Mouse (Mus musculus): ENCODE data around the gene Tectb. TPM values are rescaled to one million over a fixed set of nuclear protein-coding genes. Genes with fewer than 3 reads are reported as not detected.

Gene Tectb
- polyA plus RNA-seq, 1 experiment from 2014 or later: not detected

DNA sequence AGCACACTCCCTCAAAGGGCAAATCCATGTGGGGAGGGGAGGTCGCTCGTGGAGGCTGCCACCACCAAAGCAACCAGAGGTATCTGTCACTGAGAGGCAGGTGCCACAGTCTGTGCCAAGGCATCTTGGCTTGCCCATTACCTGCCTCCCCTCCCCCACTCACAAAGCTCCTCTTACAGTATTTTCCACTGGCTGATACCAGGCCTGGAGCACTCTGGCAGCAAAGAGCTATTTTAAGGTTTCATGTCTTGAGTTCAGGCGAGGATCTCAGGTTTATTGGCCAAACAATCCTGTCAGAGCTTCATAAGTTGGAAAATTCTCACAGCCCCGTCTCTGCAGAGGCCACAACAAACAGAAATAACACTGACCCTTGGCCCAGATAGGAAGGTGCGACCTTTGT is 9.5 kb downstream of the Tectb start:
- ATAC-seq (ENCODE audit: insufficient number of reproducible peaks, low FRiP score): no peak
- H3K27ac ChIP-seq (ENCODE audit: poor library complexity, severe bottlenecking): no peak overlapping the region
- no peaks in the 10 kb centered on the region for H3K27me3 ChIP-seq (replicated peaks)
- no peak overlapping the region for H3K9ac ChIP-seq
- H3K4me3 ChIP-seq: no peak overlapping the region
- H3K4me2 ChIP-seq: no peak overlapping the region
- H3K9me3 ChIP-seq (replicated peaks): no peaks in the 10 kb centered on the region
- H3K4me1 ChIP-seq (replicated peaks): peaks cover 8% of the 10 kb centered on the region; the same call in 1 of the 2 replicates
- no peaks in the 10 kb centered on the region for H3K36me3 ChIP-seq
- WGBS: 64% methylated on average over 5 of the region's 5 CpGs

DNA sequence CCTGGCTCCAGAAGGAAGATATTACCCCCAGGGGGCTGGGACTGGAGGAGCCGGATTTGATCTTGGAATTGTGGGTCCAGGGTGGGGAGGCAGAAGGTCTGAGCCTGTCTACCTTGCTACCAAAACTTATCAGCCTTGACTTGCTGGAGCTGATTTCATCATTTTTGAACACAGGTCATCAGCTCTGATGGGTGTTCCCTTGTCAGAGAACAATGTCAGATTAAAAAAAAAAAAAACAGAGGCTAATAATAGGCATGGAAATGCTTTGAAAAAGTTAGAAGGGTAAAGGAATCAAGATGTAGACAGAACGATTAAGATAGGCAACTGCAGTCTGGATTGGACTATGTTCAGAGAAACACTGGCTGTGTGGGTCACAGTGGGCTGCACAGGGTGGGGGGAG is 11.1 kb downstream of the Tectb start:
- no peak overlapping the region for H3K9ac ChIP-seq
- H3K27me3 ChIP-seq (replicated peaks): no peaks in the 10 kb centered on the region
- H3K27ac ChIP-seq (ENCODE audit: poor library complexity, severe bottlenecking): no peak overlapping the region
- peaks cover 8% of the 10 kb centered on the region; the same call in 1 of the 2 replicates for H3K4me1 ChIP-seq (replicated peaks)
- no peak overlapping the region for H3K4me3 ChIP-seq
- ATAC-seq (ENCODE audit: insufficient number of reproducible peaks, low FRiP score): no peak
- H3K36me3 ChIP-seq: no peaks in the 10 kb centered on the region
- H3K4me2 ChIP-seq: no peak overlapping the region
- 67% methylated on average over 2 of the region's 2 CpGs for WGBS
- H3K9me3 ChIP-seq (replicated peaks): no peaks in the 10 kb centered on the region

DNA sequence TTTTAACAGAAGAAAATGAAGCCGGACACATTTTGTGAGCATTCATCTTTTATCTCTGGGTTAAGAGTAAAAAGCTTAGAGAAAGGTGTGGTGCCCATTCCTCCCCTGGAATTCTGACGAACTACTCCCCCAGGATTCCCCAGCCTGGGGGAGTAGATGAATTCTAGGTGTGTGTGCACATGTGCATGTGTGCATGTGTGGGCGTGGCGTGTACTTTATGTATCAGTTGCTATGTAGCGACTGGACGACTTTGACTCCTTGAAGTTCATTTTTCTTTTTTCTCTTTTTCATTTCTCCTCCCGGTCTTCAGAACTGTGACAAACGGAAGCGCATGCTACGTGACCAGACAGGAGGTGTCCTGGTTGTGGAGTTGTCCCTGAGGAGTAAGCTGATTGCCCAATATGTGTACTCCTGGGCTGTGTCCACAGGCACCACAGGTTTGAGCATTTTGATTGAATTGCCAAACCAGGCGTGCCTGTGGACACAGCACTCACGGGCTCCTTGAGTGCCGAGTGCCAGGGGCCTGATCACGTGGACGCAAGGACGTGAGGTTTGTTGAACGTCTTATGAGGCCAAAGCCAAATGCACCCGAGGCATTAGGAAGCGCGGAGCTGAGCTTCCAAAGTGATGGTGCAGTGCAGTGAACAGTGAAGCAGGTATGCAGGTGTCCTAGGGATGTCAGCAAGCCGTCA is 11.9 kb downstream of the Tectb start:
- Histone ChIP-seq H3K9ac (no peak overlapping the region), H3K36me3 (no peaks in the 10 kb centered on the region), H3K4me1 (replicated peaks) (peaks cover 8% of the 10 kb centered on the region; the same call in 1 of the 2 replicates), H3K9me3 (replicated peaks) (no peaks in the 10 kb centered on the region), H3K4me3 (no peak overlapping the region), H3K27me3 (replicated peaks) (no peaks in the 10 kb centered on the region), H3K4me2 (no peak overlapping the region), H3K27ac (ENCODE audit: poor library complexity, severe bottlenecking) (no peak overlapping the region)
- no peak for ATAC-seq (ENCODE audit: insufficient number of reproducible peaks, low FRiP score)
- WGBS: 84% methylated on average over 21 of the region's 21 CpGs

DNA sequence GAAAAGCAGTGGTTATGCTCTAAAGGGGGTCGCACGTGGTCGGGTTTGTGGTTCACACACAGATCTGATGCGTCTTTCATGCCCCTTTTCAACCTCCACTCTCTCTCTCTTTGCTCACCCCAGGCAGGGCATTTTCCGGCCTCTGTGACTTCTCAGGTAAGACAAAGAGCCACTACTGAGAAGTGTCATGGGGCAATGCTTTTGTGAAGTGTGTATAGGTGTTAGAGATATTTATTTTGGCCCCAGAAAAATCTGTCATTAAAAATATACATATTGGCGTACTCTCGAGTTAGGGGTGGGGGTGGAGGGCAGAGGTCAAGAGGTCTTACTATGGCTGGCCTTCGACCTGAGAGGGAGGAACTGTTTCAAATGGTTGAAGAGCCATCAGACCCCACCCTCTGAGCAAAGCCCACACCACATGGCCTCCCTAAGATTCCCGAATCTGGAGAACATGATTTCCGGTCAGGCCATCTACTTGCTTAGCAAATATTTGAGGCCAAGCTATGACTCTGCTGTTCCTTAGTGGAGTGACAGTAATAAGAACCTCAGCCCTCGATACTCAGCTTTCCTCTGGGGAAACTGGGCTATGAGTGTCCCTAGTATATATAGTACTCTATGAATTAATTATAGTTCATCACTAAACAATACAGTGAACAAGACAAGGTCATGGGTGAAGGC is 13.3 kb downstream of the Tectb start:
- Histone ChIP-seq H3K9ac (no peak overlapping the region), H3K27ac (ENCODE audit: poor library complexity, severe bottlenecking) (no peak overlapping the region), H3K4me1 (replicated peaks) (peaks cover 8% of the 10 kb centered on the region; the same call in 1 of the 2 replicates), H3K9me3 (replicated peaks) (no peaks in the 10 kb centered on the region), H3K36me3 (no peaks in the 10 kb centered on the region), H3K4me3 (no peak overlapping the region), H3K4me2 (no peak overlapping the region), H3K27me3 (replicated peaks) (no peaks in the 10 kb centered on the region)
- 75% methylated on average over 11 of the region's 11 CpGs for WGBS
- no peak for ATAC-seq (ENCODE audit: insufficient number of reproducible peaks, low FRiP score)

DNA sequence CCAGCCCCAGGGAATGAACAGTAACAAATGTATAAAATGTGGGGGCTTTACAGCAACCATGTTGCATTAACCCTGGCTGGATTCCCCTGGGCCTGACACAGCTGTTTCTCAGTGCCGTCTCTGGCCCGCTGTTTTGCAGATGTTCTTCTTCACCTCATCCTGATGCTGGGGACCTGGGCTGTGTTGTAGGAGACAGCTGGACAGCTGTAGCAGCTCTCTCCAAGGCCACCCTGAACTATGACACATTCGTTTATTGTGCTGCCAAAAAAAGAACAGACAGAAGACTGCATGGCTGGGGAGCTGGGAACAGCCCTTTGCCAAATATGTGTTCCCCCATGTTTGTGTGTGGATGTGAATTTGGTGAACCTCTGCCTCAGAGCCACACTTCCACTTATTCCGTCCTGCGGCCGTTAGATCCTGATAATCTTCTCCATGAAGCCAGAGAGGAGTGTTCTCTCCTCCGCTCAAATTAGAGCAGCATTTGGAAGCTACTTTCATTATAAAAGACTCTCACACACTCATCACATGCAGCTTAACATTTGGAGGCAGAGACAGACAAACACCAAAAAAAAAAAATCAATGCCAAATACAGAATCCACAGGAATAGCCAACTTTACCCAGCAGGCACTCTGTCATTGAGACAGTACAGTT is 14.1 kb downstream of the Tectb start:
- H3K36me3 ChIP-seq: no peaks in the 10 kb centered on the region
- 68% methylated on average over 7 of the region's 7 CpGs for WGBS
- no peak for ATAC-seq (ENCODE audit: insufficient number of reproducible peaks, low FRiP score)
- H3K27me3 ChIP-seq (replicated peaks): 0 out of 2 replicates have a peak, but pooled peaks cover 2% of the 10 kb centered on the region
- H3K4me2 ChIP-seq: no peak overlapping the region
- no peaks in the 10 kb centered on the region for H3K9me3 ChIP-seq (replicated peaks)
- H3K4me1 ChIP-seq (replicated peaks): peaks cover 8% of the 10 kb centered on the region; the same call in 1 of the 2 replicates
- H3K4me3 ChIP-seq: no peak overlapping the region
- no peak overlapping the region for H3K9ac ChIP-seq
- no peak overlapping the region for H3K27ac ChIP-seq (ENCODE audit: poor library complexity, severe bottlenecking)

DNA sequence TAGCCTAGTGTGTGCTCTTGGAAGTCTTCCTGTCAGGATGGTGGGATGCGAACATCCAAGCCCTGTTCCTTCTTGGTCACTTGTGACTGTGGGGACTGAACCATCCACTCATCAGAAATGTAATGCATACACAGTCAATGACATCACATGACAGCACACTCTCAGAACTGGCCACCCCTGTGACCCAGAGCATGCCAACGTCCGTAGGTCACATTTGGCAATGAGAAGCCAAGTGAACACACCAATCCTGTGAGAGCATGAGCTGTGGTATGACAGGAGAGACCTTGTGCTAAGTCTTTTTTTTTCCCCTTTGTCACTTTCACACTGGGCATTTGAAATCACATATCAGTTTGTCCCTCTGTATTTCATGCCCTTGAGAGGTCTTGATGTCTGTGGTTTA is 15.0 kb downstream of the Tectb start:
- Histone ChIP-seq H3K4me3 (no peak overlapping the region), H3K9me3 (replicated peaks) (no peaks in the 10 kb centered on the region), H3K9ac (no peak overlapping the region), H3K4me1 (replicated peaks) (0 out of 2 replicates have a peak, but pooled peaks cover 4% of the 10 kb centered on the region), H3K27me3 (replicated peaks) (0 out of 2 replicates have a peak, but pooled peaks cover 4% of the 10 kb centered on the region), H3K36me3 (no peaks in the 10 kb centered on the region), H3K4me2 (no peak overlapping the region), H3K27ac (ENCODE audit: poor library complexity, severe bottlenecking) (no peak overlapping the region)
- WGBS: 72% methylated on average over 3 of the region's 3 CpGs
- no peak for ATAC-seq (ENCODE audit: insufficient number of reproducible peaks, low FRiP score)

DNA sequence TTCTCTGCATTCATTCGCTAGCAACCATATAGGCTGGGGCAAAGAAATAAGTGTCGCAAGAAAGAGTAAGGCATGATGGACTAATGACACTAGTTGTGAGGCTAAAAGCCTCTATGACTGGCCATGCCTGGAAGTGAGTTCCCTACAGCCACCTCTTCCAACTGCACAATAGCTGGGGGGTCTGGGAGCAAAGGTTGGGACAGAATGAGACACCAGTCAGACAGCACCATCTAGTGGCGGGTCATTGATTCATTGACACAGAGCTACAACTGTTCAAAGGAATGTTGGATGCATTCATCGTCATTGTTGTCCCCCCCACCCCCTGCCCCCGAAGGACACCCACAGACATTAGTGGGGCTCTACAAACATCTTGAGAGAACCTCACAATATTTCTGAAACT is 17.8 kb downstream of the Tectb start:
- no peaks in the 10 kb centered on the region for H3K4me1 ChIP-seq (replicated peaks)
- peak overlapping the region; percentile 30 for H3K4me3 ChIP-seq
- peak overlapping the region; percentile 54 for H3K4me2 ChIP-seq
- 0 out of 2 replicates have a peak, but pooled peaks cover 8% of the 10 kb centered on the region for H3K27me3 ChIP-seq (replicated peaks)
- no peak overlapping the region for H3K27ac ChIP-seq (ENCODE audit: poor library complexity, severe bottlenecking)
- H3K36me3 ChIP-seq: no peaks in the 10 kb centered on the region
- no peaks in the 10 kb centered on the region for H3K9me3 ChIP-seq (replicated peaks)
- H3K9ac ChIP-seq: no peak overlapping the region
- 36% methylated on average over 5 of the region's 5 CpGs for WGBS
- no peak; the same call in 1 of the 2 replicates for ATAC-seq (ENCODE audit: insufficient number of reproducible peaks, low FRiP score)

DNA sequence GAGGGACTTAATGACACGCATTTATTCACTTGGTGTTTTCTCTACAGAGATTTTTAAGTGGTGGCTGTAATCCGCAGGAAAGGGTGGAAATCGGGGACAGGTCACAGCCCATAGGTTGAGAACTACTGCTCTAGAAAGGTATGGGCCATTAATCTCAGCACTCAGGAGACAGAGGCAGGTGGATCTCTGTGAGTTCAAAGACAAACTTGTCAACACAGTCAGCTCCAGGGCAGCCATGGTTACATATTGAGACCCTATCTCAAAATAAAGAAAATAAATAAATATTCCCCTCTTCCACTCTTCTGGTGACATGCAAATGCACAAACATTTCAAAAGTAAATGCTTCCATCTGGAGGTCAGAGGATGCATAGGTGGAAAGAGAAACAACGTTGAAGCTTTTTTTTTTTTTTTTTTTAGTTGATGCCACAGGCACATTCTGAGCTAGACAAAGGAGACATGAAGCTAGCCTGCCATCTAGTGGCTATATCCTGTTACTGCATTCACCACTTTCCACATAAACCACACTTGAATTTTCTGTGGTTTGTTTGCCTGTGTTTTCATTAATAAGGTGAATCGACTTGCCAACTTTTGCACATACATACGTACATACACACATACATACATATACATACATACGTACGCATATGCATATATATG is 26.1 kb downstream of the Tectb start:
- no peak overlapping the region for H3K9ac ChIP-seq
- H3K4me1 ChIP-seq (replicated peaks): no peaks in the 10 kb centered on the region
- ATAC-seq (ENCODE audit: insufficient number of reproducible peaks, low FRiP score): no peak
- no peak overlapping the region for H3K4me2 ChIP-seq
- 34% methylated on average over 8 of the region's 8 CpGs for WGBS
- no peaks in the 10 kb centered on the region for H3K9me3 ChIP-seq (replicated peaks)
- no peak overlapping the region for H3K27ac ChIP-seq (ENCODE audit: poor library complexity, severe bottlenecking)
- H3K36me3 ChIP-seq: no peaks in the 10 kb centered on the region
- no peak overlapping the region for H3K4me3 ChIP-seq
- H3K27me3 ChIP-seq (replicated peaks): peaks cover 16% of the 10 kb centered on the region; the same call in 1 of the 2 replicates

DNA sequence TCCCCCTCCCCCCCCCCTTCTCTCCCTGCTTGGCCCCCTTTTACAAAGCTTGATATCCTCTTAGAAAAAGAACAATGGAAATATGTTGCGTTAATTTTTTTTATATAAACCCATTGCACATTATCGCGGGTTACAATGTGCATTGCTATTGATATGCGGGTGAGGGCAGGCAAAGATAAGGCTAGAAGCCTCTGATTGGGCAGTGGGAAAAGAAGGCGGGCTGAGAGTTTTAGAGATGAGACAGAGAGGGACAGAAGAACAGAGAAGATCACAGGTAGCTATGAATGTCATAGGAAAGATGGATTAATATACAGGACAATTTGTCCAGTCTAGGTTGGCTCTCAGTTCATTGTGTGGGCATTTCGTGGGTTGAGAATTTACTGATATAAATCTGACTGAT is 26.7 kb downstream of the Tectb start:
- H3K9ac ChIP-seq: no peak overlapping the region

DNA sequence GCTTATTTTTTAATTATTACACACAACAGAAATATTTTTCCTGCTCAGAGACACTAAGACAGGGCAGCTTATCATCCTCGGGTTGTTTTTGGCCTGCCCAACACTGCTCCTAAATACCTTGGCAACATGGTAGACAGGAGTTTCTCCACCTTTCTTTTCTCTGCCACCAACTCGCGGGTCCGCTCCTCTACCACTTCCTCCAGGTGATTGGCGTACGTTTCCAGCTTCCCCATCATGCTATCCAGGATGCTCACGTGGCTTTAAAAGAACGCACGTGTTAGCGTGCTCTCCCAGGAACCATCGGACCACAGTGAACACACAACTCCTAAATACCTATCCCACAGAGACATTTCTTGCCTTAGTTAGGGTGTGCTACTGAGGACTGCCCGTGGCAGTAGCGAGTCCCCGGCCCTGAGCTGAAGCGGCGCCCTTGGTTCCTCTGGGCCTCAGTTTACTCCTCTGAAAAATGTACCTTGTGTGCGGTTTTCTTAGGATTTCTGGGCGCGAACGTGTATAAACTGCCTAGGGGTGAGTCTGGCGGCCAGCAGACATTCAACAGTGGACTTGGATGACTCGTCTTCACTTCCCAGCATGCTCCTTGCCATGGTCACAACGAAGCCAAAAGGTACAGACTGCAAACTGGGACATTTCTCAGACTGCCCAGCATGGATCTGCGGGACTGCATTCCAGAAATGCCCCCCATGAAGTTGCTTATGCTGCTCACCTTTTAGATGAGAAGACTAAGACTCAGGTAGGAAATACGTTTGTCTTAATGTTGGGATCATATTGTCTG is 27.4 kb downstream of the Tectb start:
- Histone ChIP-seq H3K4me1 (replicated peaks) (no peaks in the 10 kb centered on the region), H3K4me2 (no peak overlapping the region), H3K27me3 (replicated peaks) (peaks cover 17% of the 10 kb centered on the region; the same call in 1 of the 2 replicates), H3K27ac (ENCODE audit: poor library complexity, severe bottlenecking) (no peak overlapping the region), H3K36me3 (no peaks in the 10 kb centered on the region), H3K4me3 (no peak overlapping the region), H3K9me3 (replicated peaks) (no peaks in the 10 kb centered on the region), H3K9ac (no peak overlapping the region)
- no peak for ATAC-seq (ENCODE audit: insufficient number of reproducible peaks, low FRiP score)
- 52% methylated on average over 25 of the region's 25 CpGs for WGBS

More for the DNA sequence above, 26.7 kb downstream of the Tectb start:
- no peak overlapping the region for H3K4me3 ChIP-seq
- no peaks in the 10 kb centered on the region for H3K9me3 ChIP-seq (replicated peaks)
- no peak for ATAC-seq (ENCODE audit: insufficient number of reproducible peaks, low FRiP score)
- H3K4me2 ChIP-seq: no peak overlapping the region
- H3K27me3 ChIP-seq (replicated peaks): peaks cover 17% of the 10 kb centered on the region; the same call in 1 of the 2 replicates
- H3K4me1 ChIP-seq (replicated peaks): no peaks in the 10 kb centered on the region
- H3K36me3 ChIP-seq: no peaks in the 10 kb centered on the region
- WGBS: 44% methylated on average over 6 of the region's 6 CpGs
- H3K27ac ChIP-seq (ENCODE audit: poor library complexity, severe bottlenecking): no peak overlapping the region
